Mouse (Mus musculus) CH12.LX (cell line): Measurements from ENCODE around the gene Cyp2f2. TPM values are rescaled to one million over a fixed set of nuclear protein-coding genes. Genes with fewer than 3 reads are reported as not detected.

Experiments used
- DNase-seq: peaks from one replicate; pipeline ENCODE4 v3.0.0-alpha.2; 2013; ENCODE audit errors: extremely low read depth
- H3K27ac ChIP-seq: 2 replicates; pipeline ENCODE4 v1.5.1; 2012; ENCODE audit warnings: low read depth, mild to moderate bottlenecking, control low read depth, moderate library complexity; ENCODE audit not compliant: insufficient read depth
- H3K27me3 ChIP-seq: replicated peaks from 2 replicates; pipeline ENCODE3; 2012; ENCODE audit warnings: inconsistent platforms
- H3K36me3 ChIP-seq, 2 experiments: replicated peaks in 1 of 2; 2 replicates each; pipeline versions ENCODE3 to v1.6.1; 2012; ENCODE audit warnings: inconsistent platforms in 1 of 2, low read length in 1 of 2, mild to moderate bottlenecking in 1 of 2, mixed read lengths in 1 of 2, moderate library complexity in 1 of 2; ENCODE audit not compliant: control insufficient read depth in 1 of 2, insufficient read depth in 1 of 2
- H3K4me1 ChIP-seq, 2 experiments: 2 replicates each; pipeline ENCODE4 v1.6.1; 2012; ENCODE audit warnings: inconsistent platforms in 1 of 2, moderate library complexity in 1 of 2; ENCODE audit not compliant: insufficient read depth in 2 of 2, control insufficient read depth in 1 of 2
- H3K4me2 ChIP-seq: 2 replicates; pipeline ENCODE4 v1.6.1; 2012; ENCODE audit warnings: low read depth, mild to moderate bottlenecking, control low read depth; ENCODE audit not compliant: poor library complexity, insufficient read depth, severe bottlenecking
- H3K4me3 ChIP-seq, 3 experiments: fragments of 150-350 bp in 1 of 3; sonication (generic) in 1 of 3; replicated peaks in 1 of 3; 2 replicates each; pipeline versions ENCODE3 to v1.5.1; 2011 to 2012; ENCODE audit warnings: low read depth in 2 of 3, low read length in 2 of 3, mild to moderate bottlenecking in 2 of 3, moderate library complexity in 2 of 3, control low read depth in 1 of 3, improper control_type of control experiment in 1 of 3, inconsistent platforms in 1 of 3, mixed read lengths in 1 of 3; ENCODE audit not compliant: poor library complexity in 1 of 3
- H3K79me2 ChIP-seq: replicated peaks from 2 replicates; pipeline ENCODE4 v1.6.1; 2012; ENCODE audit warnings: mild to moderate bottlenecking, moderate library complexity; ENCODE audit not compliant: control insufficient read depth, poor library complexity, insufficient read depth, severe bottlenecking; ENCODE audit errors: extremely low read depth
- H3K9ac ChIP-seq: 2 replicates; pipeline ENCODE4 v1.6.1; 2012; ENCODE audit warnings: low read depth, mild to moderate bottlenecking, control low read depth, moderate library complexity; ENCODE audit not compliant: insufficient read depth
- H3K9me3 ChIP-seq: replicated peaks from 2 replicates; pipeline ENCODE3; 2012; ENCODE audit warnings: low read length, inconsistent platforms, mixed read lengths
- BHLHE40 ChIP-seq: IDR thresholded peaks from 2 replicates; pipeline ENCODE4 v1.6.1; 2011; ENCODE audit warnings: mild to moderate bottlenecking, low read depth, low read length, improper control_type of control experiment
- CHD1 ChIP-seq: IDR thresholded peaks from 2 replicates; pipeline ENCODE4 v1.6.1; 2012; ENCODE audit warnings: low read depth, low read length, improper control_type of control experiment, inconsistent platforms
- CHD2 ChIP-seq: IDR thresholded peaks from 2 replicates; pipeline ENCODE4 v1.6.1; 2011; ENCODE audit warnings: low read length, improper control_type of control experiment
- CTCF ChIP-seq, 2 experiments: IDR thresholded peaks in 1 of 2; conservative IDR thresholded peaks in 1 of 2; 2 replicates each; pipeline ENCODE4 v1.5.1; 2011 to 2012; ENCODE audit warnings: low read depth in 2 of 2, low read length in 2 of 2, improper control_type of control experiment in 1 of 2, inconsistent platforms in 1 of 2, mild to moderate bottlenecking in 1 of 2, moderate library complexity in 1 of 2
- E2F4 ChIP-seq: IDR thresholded peaks from 2 replicates; pipeline ENCODE4 v1.6.1; 2011; ENCODE audit warnings: low read depth, low read length, improper control_type of control experiment; ENCODE audit not compliant: insufficient replicate concordance
- ELF1 ChIP-seq: IDR thresholded peaks from 2 replicates; pipeline ENCODE4 v1.6.1; 2014; ENCODE audit warnings: low read depth, mild to moderate bottlenecking, inconsistent platforms, low read length, improper control_type of control experiment
- EP300 ChIP-seq: IDR thresholded peaks from 2 replicates; pipeline ENCODE4 v1.6.1; 2011; ENCODE audit warnings: low read length, improper control_type of control experiment
- ETS1 ChIP-seq: conservative IDR thresholded peaks from 2 replicates; pipeline ENCODE4 v1.6.1; 2012; ENCODE audit warnings: low read depth, mild to moderate bottlenecking, inconsistent platforms, low read length, improper control_type of control experiment, moderate library complexity
- GABPA ChIP-seq: IDR thresholded peaks from 2 replicates; pipeline ENCODE4 v1.6.1; 2012; ENCODE audit warnings: low read depth, low read length, improper control_type of control experiment, inconsistent platforms; ENCODE audit not compliant: insufficient replicate concordance
- HCFC1 ChIP-seq: IDR thresholded peaks from 2 replicates; pipeline ENCODE4 v1.6.1; 2012; ENCODE audit warnings: low read depth, mild to moderate bottlenecking, inconsistent platforms, low read length, improper control_type of control experiment
- IRF4 ChIP-seq: IDR thresholded peaks from 2 replicates; pipeline ENCODE4 v1.6.1; 2014; ENCODE audit warnings: low read depth, mild to moderate bottlenecking, inconsistent platforms, low read length, improper control_type of control experiment
- JUN ChIP-seq: IDR thresholded peaks from 2 replicates; pipeline ENCODE4 v1.6.1; 2011; ENCODE audit warnings: low read depth, mild to moderate bottlenecking, low read length, improper control_type of control experiment, moderate library complexity; ENCODE audit not compliant: insufficient read depth
- JUND ChIP-seq: conservative IDR thresholded peaks from 2 replicates; pipeline ENCODE4 v1.6.1; 2011; ENCODE audit warnings: low read depth, low read length, improper control_type of control experiment
- KAT2A ChIP-seq: IDR thresholded peaks from 2 replicates; pipeline ENCODE4 v1.6.1; 2012; ENCODE audit warnings: low read length, improper control_type of control experiment, inconsistent platforms; ENCODE audit not compliant: insufficient replicate concordance
- MAFK ChIP-seq: IDR thresholded peaks from 2 replicates; pipeline ENCODE4 v1.6.1; 2011; ENCODE audit warnings: low read length, improper control_type of control experiment; ENCODE audit not compliant: insufficient replicate concordance
- MAX ChIP-seq: IDR thresholded peaks from 2 replicates; pipeline ENCODE4 v1.6.1; 2011; ENCODE audit warnings: low read length, improper control_type of control experiment
- MAZ ChIP-seq: IDR thresholded peaks from 2 replicates; pipeline ENCODE4 v1.6.1; 2012; ENCODE audit warnings: low read depth, mild to moderate bottlenecking, inconsistent platforms, low read length, improper control_type of control experiment, moderate library complexity
- MEF2A ChIP-seq: IDR thresholded peaks from 2 replicates; pipeline ENCODE4 v1.6.1; 2014; ENCODE audit warnings: low read depth, mild to moderate bottlenecking, inconsistent platforms, low read length, improper control_type of control experiment, borderline replicate concordance
- MXI1 ChIP-seq: IDR thresholded peaks from 2 replicates; pipeline ENCODE4 v1.6.1; 2011; ENCODE audit warnings: mild to moderate bottlenecking, low read depth, low read length, improper control_type of control experiment
- MYC ChIP-seq: IDR thresholded peaks from 2 replicates; pipeline ENCODE4 v1.6.1; 2011; ENCODE audit warnings: low read depth, mild to moderate bottlenecking, improper control_type of control experiment, low read length
- NELFE ChIP-seq: IDR thresholded peaks from 2 replicates; pipeline ENCODE4 v1.6.1; 2011; ENCODE audit warnings: low read depth, low read length, improper control_type of control experiment
- NRF1 ChIP-seq: IDR thresholded peaks from 2 replicates; pipeline ENCODE4 v1.6.1; 2014; ENCODE audit warnings: low read depth, mild to moderate bottlenecking, inconsistent platforms, low read length, improper control_type of control experiment, moderate library complexity
- PAX5 ChIP-seq: IDR thresholded peaks from 2 replicates; pipeline ENCODE4 v1.6.1; 2012; ENCODE audit warnings: low read length, inconsistent platforms, mixed read lengths
- POLR2A ChIP-seq: IDR thresholded peaks from 2 replicates; pipeline ENCODE4 v1.6.1; 2011; ENCODE audit warnings: low read depth, mild to moderate bottlenecking, improper control_type of control experiment, low read length
- POLR2AphosphoS2 ChIP-seq: IDR thresholded peaks from 2 replicates; pipeline ENCODE4 v1.6.1; 2011; ENCODE audit warnings: low read depth, low read length, improper control_type of control experiment
- RAD21 ChIP-seq: IDR thresholded peaks from 2 replicates; pipeline ENCODE4 v1.6.1; 2011; ENCODE audit warnings: low read depth, mild to moderate bottlenecking, low read length, improper control_type of control experiment, moderate library complexity
- RCOR1 ChIP-seq: conservative IDR thresholded peaks from 2 replicates; pipeline ENCODE4 v1.6.1; 2012; ENCODE audit warnings: low read depth, mild to moderate bottlenecking, inconsistent platforms, low read length, improper control_type of control experiment
- SIN3A ChIP-seq: IDR thresholded peaks from 2 replicates; pipeline ENCODE4 v1.6.1; 2012; ENCODE audit warnings: low read length, improper control_type of control experiment, inconsistent platforms
- SMC3 ChIP-seq: IDR thresholded peaks from 2 replicates; pipeline ENCODE4 v1.6.1; 2011; ENCODE audit warnings: low read depth, low read length, improper control_type of control experiment
- TBP ChIP-seq: conservative IDR thresholded peaks from 2 replicates; pipeline ENCODE4 v1.6.1; 2011; ENCODE audit warnings: low read depth, low read length, improper control_type of control experiment
- TCF12 ChIP-seq: IDR thresholded peaks from 2 replicates; pipeline ENCODE4 v1.6.1; 2014; ENCODE audit warnings: low read depth, mild to moderate bottlenecking, inconsistent platforms, low read length, improper control_type of control experiment
- UBTF ChIP-seq: IDR thresholded peaks from 2 replicates; pipeline ENCODE4 v1.6.1; 2012; ENCODE audit warnings: low read depth, mild to moderate bottlenecking, inconsistent platforms, low read length, improper control_type of control experiment, moderate library complexity
- USF1 ChIP-seq: IDR thresholded peaks from 2 replicates; pipeline ENCODE4 v1.6.1; 2014; ENCODE audit warnings: low read depth, mild to moderate bottlenecking, inconsistent platforms, low read length, improper control_type of control experiment
- USF2 ChIP-seq: conservative IDR thresholded peaks from 2 replicates; pipeline ENCODE4 v1.6.1; 2011; ENCODE audit warnings: low read depth, low read length, improper control_type of control experiment
- ZC3H11A ChIP-seq: IDR thresholded peaks from 2 replicates; pipeline ENCODE4 v1.6.1; 2012; ENCODE audit warnings: low read depth, mild to moderate bottlenecking, inconsistent platforms, low read length, improper control_type of control experiment
- ZKSCAN1 ChIP-seq: IDR thresholded peaks from 2 replicates; pipeline ENCODE4 v1.6.1; 2012; ENCODE audit warnings: low read depth, inconsistent platforms, low read length, improper control_type of control experiment, borderline replicate concordance
- ZMIZ1 ChIP-seq: IDR thresholded peaks from 2 replicates; pipeline ENCODE4 v1.6.1; 2012; ENCODE audit warnings: low read depth, mild to moderate bottlenecking, inconsistent platforms, low read length, improper control_type of control experiment
- ZNF384 ChIP-seq: IDR thresholded peaks from 2 replicates; pipeline ENCODE4 v1.6.1; 2012; ENCODE audit warnings: low read depth, low read length, improper control_type of control experiment, inconsistent platforms
- dilution Hi-C: fragments of 300-500 bp; cut with MboI; formaldehyde crosslinking; loops from 2 replicates; pipeline ENCODE4 v1.14.3; 2020; ENCODE audit warnings: low sequenced_read_pairs; ENCODE audit not compliant: extremely low pct_unique_long_range_greater_than_20kb, extremely low pct_ligation_motif_present
- in situ Hi-C: fragments of 300-500 bp; cut with MboI; formaldehyde crosslinking; loops from 3 replicates; pipeline ENCODE4 v1.14.3; 2019; ENCODE audit warnings: low sequenced_read_pairs, low pct_ligation_motif_present, low pct_unique_long_range_greater_than_20kb, mixed read lengths
- polyA plus RNA-seq: library from polyadenylated mRNA; unstranded; fragments of >175 nt; gene quantifications from 2 replicates; pipeline ENCODE4 v1.2.1, GENCODE M21; 2012; ENCODE audit warnings: low read depth; ENCODE audit not compliant: insufficient read length
- total RNA-seq, 2 experiments: library from RNA; depleted of rRNA; stranded (reverse); fragments of 300-350 nt in 1 of 2; fragments of >200 nt in 1 of 2; gene quantifications; 2 replicates each; pipeline ENCODE4 v1.2.3; 2012 to 2014

Cyp2f2 gene
- total and polyA plus RNA-seq, 3 experiments, result not detected

DNA sequence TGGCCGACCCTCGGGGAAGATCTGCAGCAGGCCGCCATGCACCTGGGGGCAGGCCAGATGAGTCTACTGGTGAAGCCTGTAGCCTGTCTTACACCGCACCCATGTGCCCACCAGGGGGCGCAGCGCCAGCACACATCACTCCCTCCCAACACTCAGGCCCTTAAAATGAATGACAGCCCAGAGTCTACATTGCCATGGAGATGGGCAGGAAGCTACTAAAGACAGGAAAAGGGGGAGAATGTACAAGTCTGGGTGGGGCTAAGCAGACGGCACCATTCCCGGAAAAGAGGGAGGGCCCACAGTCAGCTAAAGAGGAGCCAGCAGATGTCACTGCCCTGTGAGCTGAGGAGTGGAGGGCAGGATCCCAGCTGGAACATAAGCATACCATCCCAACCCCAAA lies 40.2 kb downstream of the Cyp2f2 start:
- TF ChIP-seq ZKSCAN1 (no peak), MEF2A (peak; percentile 52; the same call in 1 of the 2 replicates), USF1 (no peak), NRF1 (no peak), MAFK (no peak), NELFE (peak; percentile 38; the same call in 1 of the 2 replicates), CHD2 (no peak), E2F4 (no peak), POLR2A (no peak), PAX5 (no peak), RAD21 (peak; percentile 82), TCF12 (no peak), IRF4 (peak; percentile 41; the same call in 1 of the 2 replicates), MXI1 (peak; percentile 72), SIN3A (peak; percentile 91), RCOR1 (no peak), SMC3 (peak; percentile 96), ETS1 (no peak), HCFC1 (no peak), GABPA (no peak), MAX (peak; percentile 49; the same call in 1 of the 2 replicates), USF2 (no peak), TBP (no peak), BHLHE40 (0 out of 2 replicates have a peak, but pooled peaks have one; percentile 14), ZMIZ1 (no peak), MYC (peak; percentile 65; the same call in 1 of the 2 replicates), ELF1 (peak; percentile 52), CTCF (conservative IDR thresholded peaks at IDR 0.05 in 1 of 2, IDR thresholded peaks at IDR 0.05 in 1 of 2; ENCODE audit: low read depth in 2 of 2, low read length in 2 of 2) (peak; percentile 81 to 94), EP300 (no peak), ZNF384 (no peak), POLR2AphosphoS2 (no peak), ZC3H11A (peak; percentile 57), JUN (no peak), CHD1 (no peak), MAZ (0 out of 2 replicates have a peak, but pooled peaks have one; percentile 60), UBTF (no peak), KAT2A (no peak), JUND (no peak)
- peaks cover 40 to 90% of the 10 kb centered on the region in 2 experiments for H3K36me3 ChIP-seq
- H3K4me2 ChIP-seq, result no peak overlapping the region
- H3K79me2 ChIP-seq, result peaks cover 38% of the 10 kb centered on the region
- H3K27me3 ChIP-seq, result no peaks in the 10 kb centered on the region
- H3K4me1 ChIP-seq, result peaks cover 27 to 64% of the 10 kb centered on the region in 2 experiments
- peak; percentile 86 for DNase-seq
- in situ Hi-C loops (loop anchor here (5.0 kb wide), 2 partner anchors 67 to 127 kb away; partner anchors contain the start of gene Itpkc), dilution Hi-C loops (no loop called here)
- no peak overlapping the region for H3K4me3 ChIP-seq
- no peak overlapping the region for H3K27ac ChIP-seq
- H3K9me3 ChIP-seq, result no peaks in the 10 kb centered on the region
- H3K9ac ChIP-seq, result no peak overlapping the region
